28 mouse cellular contexts compared by ENCODE assay signal in genomic region chr3:39537515-39537914, GRCm38 (mm10).
DNase-seq lines count a peak whose midpoint lies in the region; ATAC-seq and TF ChIP-seq lines count a peak whose summit lies in the region.
"Had no signal": no experiment of that assay in that cellular context is flagged by ENCODE, and none has a peak within 500 bp of the region (broad histone marks: within the 10 kb centered on the region; RNA-seq: fewer than 3 reads in every experiment).

No protein-coding gene starts in this region.

- peak; percentile 10 for DNase-seq in gastrocnemius, postnatal 14 days
- DNase-seq in gastrocnemius, postnatal 10 days, result no peak
- DNase-seq in limb, embryonic 14.5 days (ENCODE audit: low spot score), result peak; percentile 27
- DNase-seq in limb, embryonic 10.5 days (ENCODE audit: low spot score), result no peak
- DNase-seq in Muller cell, postnatal 12 days (ENCODE audit: inconsistent ontology term), result peak; percentile 66
- DNase-seq in gastrocnemius, postnatal 25 days, result peak; percentile 22
- no peak for DNase-seq in ovary, postnatal 10 days (ENCODE audit: low spot score)
- DNase-seq: adrenal gland, postnatal 25 days; cerebellum, adult 18-20 months; cerebellum, postnatal 10 days; forebrain, postnatal 0 days; kidney, adult 18-20 months; kidney, postnatal 36 days; left cerebral cortex, postnatal 4 days; liver had no signal

- WGBS in limb, embryonic 14.5 days, result 58% methylated on average over 2 of the region's 2 CpGs
- 88% methylated on average over 2 of the region's 2 CpGs for WGBS in limb, embryonic 10.5 days
- WGBS in kidney, embryonic 14.5 days, result 90% methylated on average over 2 of the region's 2 CpGs

- no peak overlapping the region for H3K9ac ChIP-seq in limb, embryonic 14.5 days (ENCODE audit: low read depth, low read length, severe bottlenecking)
- H3K9ac ChIP-seq in kidney, embryonic 14.5 days (ENCODE audit: low read depth, low read length), result no peak overlapping the region
- H3K9ac ChIP-seq: embryonic facial prominence, embryonic 13.5 days; forebrain, postnatal 0 days; heart, embryonic 15.5 days; liver, embryonic 14.5 days; midbrain, embryonic 12.5 days; neural tube, embryonic 12.5 days had no signal

- H3K36me3 ChIP-seq in limb, embryonic 14.5 days (ENCODE audit: control insufficient read depth, insufficient read depth, low read length), result no peaks in the 10 kb centered on the region
- no peaks in the 10 kb centered on the region for H3K36me3 ChIP-seq in limb, embryonic 10.5 days
- no peaks in the 10 kb centered on the region for H3K36me3 ChIP-seq in kidney, embryonic 14.5 days (ENCODE audit: control insufficient read depth, insufficient read depth, low read length)
- H3K36me3 ChIP-seq: embryonic facial prominence, embryonic 13.5 days; forebrain, embryonic 10.5 days; heart, embryonic 15.5 days; hindbrain, embryonic 10.5 days; midbrain, embryonic 12.5 days; neural tube, embryonic 12.5 days had no signal

- H3K27me3 ChIP-seq in limb, embryonic 14.5 days (ENCODE audit: control insufficient read depth, insufficient read depth, low read length), result no peaks in the 10 kb centered on the region
- no peaks in the 10 kb centered on the region for H3K27me3 ChIP-seq in limb, embryonic 10.5 days (ENCODE audit: low read depth, poor library complexity, severe bottlenecking)
- no peaks in the 10 kb centered on the region for H3K27me3 ChIP-seq in kidney, embryonic 14.5 days (ENCODE audit: control insufficient read depth, insufficient read depth, low read length)
- H3K27me3 ChIP-seq: embryonic facial prominence, embryonic 13.5 days; heart, embryonic 15.5 days; megakaryocyte, embryonic 14.5 days; midbrain, embryonic 12.5 days; neural tube, embryonic 12.5 days had no signal

- no peak overlapping the region for H3K4me2 ChIP-seq in limb, embryonic 14.5 days (replicated peaks; ENCODE audit: low read depth, low read length, severe bottlenecking)
- no peak overlapping the region for H3K4me2 ChIP-seq in kidney, embryonic 14.5 days (replicated peaks; ENCODE audit: low read depth, low read length)
- H3K4me2 ChIP-seq: embryonic facial prominence, embryonic 13.5 days; heart, embryonic 15.5 days; midbrain, embryonic 12.5 days; neural tube, embryonic 12.5 days had no signal

- no peaks in the 10 kb centered on the region for H3K9me3 ChIP-seq in limb, embryonic 14.5 days (ENCODE audit: control insufficient read depth, low read length)
- H3K9me3 ChIP-seq in limb, embryonic 10.5 days (replicated peaks), result no peaks in the 10 kb centered on the region
- H3K9me3 ChIP-seq in kidney, embryonic 14.5 days (ENCODE audit: control insufficient read depth, low read length), result no peaks in the 10 kb centered on the region
- H3K9me3 ChIP-seq: embryonic facial prominence, embryonic 13.5 days; forebrain, embryonic 10.5 days; heart, embryonic 15.5 days; hindbrain, embryonic 10.5 days; midbrain, embryonic 12.5 days; neural tube, embryonic 12.5 days had no signal

- intact Hi-C loops in gastrocnemius, postnatal 14 days (cut with DNase I; ENCODE audit: low total_unique reads), result no loop called here

- TF ChIP-seq POLR2A in limb, embryonic 14.5 days (IDR thresholded peaks at IDR 0.05; ENCODE audit: borderline replicate concordance, extremely low read depth, insufficient read depth, insufficient read length), result no peak

- no peak overlapping the region for H3K27ac ChIP-seq in limb, embryonic 14.5 days (replicated peaks; ENCODE audit: low read depth, low read length)
- no peak overlapping the region for H3K27ac ChIP-seq in limb, embryonic 10.5 days
- no peak overlapping the region for H3K27ac ChIP-seq in kidney, embryonic 14.5 days (ENCODE audit: low read depth, low read length)
- H3K27ac ChIP-seq: embryonic facial prominence, embryonic 13.5 days; forebrain, embryonic 10.5 days; heart, embryonic 15.5 days; hindbrain, embryonic 10.5 days; layer of hippocampus, adult 2 months; liver, embryonic 14.5 days; midbrain, embryonic 12.5 days; neural tube, embryonic 12.5 days had no signal

- H3K4me3 ChIP-seq in limb, embryonic 14.5 days (replicated peaks; ENCODE audit: low read length), result no peak overlapping the region
- H3K4me3 ChIP-seq in limb, embryonic 10.5 days, result no peak overlapping the region
- no peak overlapping the region for H3K4me3 ChIP-seq in kidney, embryonic 14.5 days (ENCODE audit: low read length)
- H3K4me3 ChIP-seq: embryonic facial prominence, embryonic 13.5 days; forebrain, embryonic 10.5 days; heart, embryonic 15.5 days; hindbrain, embryonic 10.5 days; layer of hippocampus, adult 2 months; megakaryocyte, embryonic 14.5 days; midbrain, embryonic 12.5 days; myocyte; neural tube, embryonic 12.5 days had no signal

- peaks cover 8% of the 10 kb centered on the region for H3K4me1 ChIP-seq in limb, embryonic 14.5 days (ENCODE audit: control insufficient read depth, insufficient read depth, low read length)
- H3K4me1 ChIP-seq in limb, embryonic 10.5 days, result no peaks in the 10 kb centered on the region
- no peaks in the 10 kb centered on the region for H3K4me1 ChIP-seq in kidney, embryonic 14.5 days (ENCODE audit: control insufficient read depth, insufficient read depth, low read length)
- H3K4me1 ChIP-seq: embryonic facial prominence, embryonic 13.5 days; heart, embryonic 15.5 days; hindbrain, embryonic 10.5 days; megakaryocyte, embryonic 14.5 days; midbrain, embryonic 12.5 days; neural tube, embryonic 12.5 days had no signal

- ATAC-seq in limb, embryonic 14.5 days (ENCODE audit: low FRiP score, low read depth), result no peak
- no peak for ATAC-seq in kidney, embryonic 14.5 days (ENCODE audit: low FRiP score, low TSS enrichment)
- ATAC-seq: CD4-positive, CD25-positive, alpha-beta regulatory T cell, adult 4 months; forebrain, postnatal 0 days; hindbrain, embryonic 16.5 days had no signal

Comparison
In these comparisons a context has a peak if more than half of its experiments do, and no peak if none do; other contexts are left out.
1. DNase-seq: peak in gastrocnemius, postnatal 14 days (single experiment), limb, embryonic 14.5 days (single experiment), Muller cell, postnatal 12 days (single experiment) and gastrocnemius, postnatal 25 days (single experiment); none in gastrocnemius, postnatal 10 days (single experiment), limb, embryonic 10.5 days (single experiment) and ovary, postnatal 10 days (single experiment).